ENCODE assay signal across 18 mouse cellular contexts in genomic region chr1:162107011-162107606, GRCm38 (mm10).
DNase-seq lines count a peak whose midpoint lies in the region; ATAC-seq lines count a peak whose summit lies in the region.
"Had no signal": no experiment of that assay in that cellular context is flagged by ENCODE, and none has a peak within 500 bp of the region (broad histone marks: within the 10 kb centered on the region; RNA-seq: fewer than 3 reads in every experiment).

No protein-coding gene starts in this region.

- ATAC-seq in frontal cortex, adult (ENCODE audit: low TSS enrichment) = peak; percentile 64
- ATAC-seq in embryonic facial prominence, embryonic 15.5 days (ENCODE audit: insufficient number of reproducible peaks, low FRiP score, low TSS enrichment, low read depth) = no peak
- ATAC-seq: forebrain, embryonic 16.5 days; hindbrain, postnatal 0 days; intestine, embryonic 15.5 days had no signal

- no peaks in the 10 kb centered on the region for H3K36me3 ChIP-seq in embryonic facial prominence, embryonic 15.5 days
- H3K36me3 ChIP-seq: heart, embryonic 10.5 days; hindbrain, embryonic 13.5 days; intestine, embryonic 15.5 days had no signal

- no peak overlapping the region for H3K4me3 ChIP-seq in embryonic facial prominence, embryonic 15.5 days (replicated peaks)
- H3K4me3 ChIP-seq: heart, embryonic 10.5 days; hindbrain, embryonic 13.5 days; intestine, embryonic 15.5 days had no signal

- DNase-seq in cerebellum, adult 11-12 months = peak; percentile 39
- DNase-seq in cerebellum, postnatal 36 days = no peak
- DNase-seq in frontal cortex, postnatal 36 days (ENCODE audit: low spot score in 2 of 2) = no peak
- DNase-seq in brain, adult 2 months (ENCODE audit: low read depth, low spot score) = peak; percentile 67
- no peak for DNase-seq in adrenal gland, adult 2 months
- DNase-seq: adrenal gland, adult 8-10 months; adrenal gland, postnatal 36 days; gastrocnemius, postnatal 36 days; heart, postnatal 10 days; kidney, adult 18-20 months had no signal

- H3K27me3 ChIP-seq in embryonic facial prominence, embryonic 15.5 days = no peaks in the 10 kb centered on the region
- H3K27me3 ChIP-seq: CH12.LX; hindbrain, embryonic 13.5 days; intestine, embryonic 15.5 days had no signal

- peak overlapping the region; percentile 73 for H3K27ac ChIP-seq in embryonic facial prominence, embryonic 15.5 days (replicated peaks)
- H3K27ac ChIP-seq: heart, embryonic 10.5 days; hindbrain, embryonic 13.5 days; intestine, embryonic 15.5 days had no signal

- H3K4me1 ChIP-seq in embryonic facial prominence, embryonic 15.5 days = peaks cover 22% of the 10 kb centered on the region
- H3K4me1 ChIP-seq: heart, embryonic 10.5 days had no signal

- WGBS in embryonic facial prominence, embryonic 15.5 days = 59% methylated on average over 4 of the region's 4 CpGs

- H3K9ac ChIP-seq in embryonic facial prominence, embryonic 15.5 days = no peak overlapping the region
- H3K9ac ChIP-seq: hindbrain, embryonic 13.5 days; intestine, embryonic 15.5 days had no signal

- H3K4me2 ChIP-seq in embryonic facial prominence, embryonic 15.5 days (replicated peaks) = no peak overlapping the region
- H3K4me2 ChIP-seq: hindbrain, embryonic 13.5 days; intestine, embryonic 15.5 days had no signal

- no peaks in the 10 kb centered on the region for H3K9me3 ChIP-seq in embryonic facial prominence, embryonic 15.5 days (replicated peaks)
- H3K9me3 ChIP-seq: heart, embryonic 10.5 days; hindbrain, embryonic 13.5 days; intestine, embryonic 15.5 days had no signal

Comparison
In these comparisons a context has a peak if more than half of its experiments do, and no peak if none do; other contexts are left out.
1. DNase-seq: peak in cerebellum, adult 11-12 months (single experiment) and brain, adult 2 months (single experiment); none in cerebellum, postnatal 36 days (0 of 2), frontal cortex, postnatal 36 days (0 of 2) and adrenal gland, adult 2 months (single experiment).